Mouse (Mus musculus): Measurements from ENCODE around the gene Dnajb14. TPM values are rescaled to one million over a fixed set of nuclear protein-coding genes. Genes with fewer than 3 reads are reported as not detected.

The Dnajb14 gene
- polyA plus RNA-seq, 1 experiment from 2014 or later, result 10.0 TPM

GRCm38 (mm10) chr3:137891089-137891488, 23.6 kb downstream of the Dnajb14 start:
- DNase-seq (ENCODE audit: low spot score) (no peak), ATAC-seq (replicated peaks; ENCODE audit: low FRiP score, low TSS enrichment, low read depth) (no peak)
- peaks cover 27% of the 10 kb centered on the region for H3K36me3 ChIP-seq (ENCODE audit: control insufficient read depth, insufficient read depth, low read length)
- H3K9me3 ChIP-seq (ENCODE audit: control insufficient read depth, low read length), result no peaks in the 10 kb centered on the region
- no peak overlapping the region for H3K9ac ChIP-seq (ENCODE audit: low read length)
- WGBS, result 89% methylated on average over 3 of the region's 3 CpGs
- H3K4me3 ChIP-seq (ENCODE audit: low read depth, low read length), result no peak overlapping the region
- no peak overlapping the region for H3K4me2 ChIP-seq (ENCODE audit: low read length)
- H3K4me1 ChIP-seq (replicated peaks; ENCODE audit: control insufficient read depth, insufficient read depth, low read length), result no peaks in the 10 kb centered on the region
- H3K27me3 ChIP-seq (replicated peaks; ENCODE audit: control insufficient read depth, insufficient read depth, low read length), result no peaks in the 10 kb centered on the region
- H3K27ac ChIP-seq (ENCODE audit: low read depth), result no peak overlapping the region

- Histone ChIP-seq H3K27me3 (replicated peaks; ENCODE audit: control insufficient read depth, insufficient read depth, low read length) (no peaks in the 10 kb centered on the region), H3K36me3 (ENCODE audit: control insufficient read depth, insufficient read depth, low read length) (peaks cover 27% of the 10 kb centered on the region), H3K4me3 (ENCODE audit: low read depth, low read length) (no peak overlapping the region), H3K4me1 (replicated peaks; ENCODE audit: control insufficient read depth, insufficient read depth, low read length) (no peaks in the 10 kb centered on the region), H3K9ac (ENCODE audit: low read length) (no peak overlapping the region), H3K27ac (ENCODE audit: low read depth) (no peak overlapping the region), H3K9me3 (ENCODE audit: control insufficient read depth, low read length) (no peaks in the 10 kb centered on the region), H3K4me2 (ENCODE audit: low read length) (no peak overlapping the region)
- DNase-seq (ENCODE audit: low spot score), result no peak
- ATAC-seq (replicated peaks; ENCODE audit: low FRiP score, low TSS enrichment, low read depth), result no peak
- 88% methylated on average over 4 of the region's 4 CpGs for WGBS
Measured at GRCm38 (mm10) chr3:137892118-137892517, 24.6 kb downstream of the Dnajb14 start.

GRCm38 (mm10) chr3:137893789-137894188, 26.3 kb downstream of the Dnajb14 start:
- no peak for DNase-seq (ENCODE audit: low spot score)
- H3K36me3 ChIP-seq (ENCODE audit: control insufficient read depth, insufficient read depth, low read length), result peaks cover 33% of the 10 kb centered on the region
- no peak overlapping the region for H3K4me2 ChIP-seq (ENCODE audit: low read length)
- no peak overlapping the region for H3K9ac ChIP-seq (ENCODE audit: low read length)
- no peak overlapping the region for H3K27ac ChIP-seq (ENCODE audit: low read depth)
- H3K27me3 ChIP-seq (replicated peaks; ENCODE audit: control insufficient read depth, insufficient read depth, low read length), result no peaks in the 10 kb centered on the region
- no peaks in the 10 kb centered on the region for H3K9me3 ChIP-seq (ENCODE audit: control insufficient read depth, low read length)
- H3K4me3 ChIP-seq (ENCODE audit: low read depth, low read length), result no peak overlapping the region
- WGBS, result 89% methylated on average over 4 of the region's 4 CpGs
- H3K4me1 ChIP-seq (replicated peaks; ENCODE audit: control insufficient read depth, insufficient read depth, low read length), result no peaks in the 10 kb centered on the region
- no peak for ATAC-seq (replicated peaks; ENCODE audit: low FRiP score, low TSS enrichment, low read depth)

GRCm38 (mm10) chr3:137895196-137895595, 27.7 kb downstream of the Dnajb14 start:
- no peak overlapping the region for H3K4me2 ChIP-seq (ENCODE audit: low read length)
- no peak for ATAC-seq (replicated peaks; ENCODE audit: low FRiP score, low TSS enrichment, low read depth)
- no peaks in the 10 kb centered on the region for H3K9me3 ChIP-seq (ENCODE audit: control insufficient read depth, low read length)
- H3K27me3 ChIP-seq (replicated peaks; ENCODE audit: control insufficient read depth, insufficient read depth, low read length), result no peaks in the 10 kb centered on the region
- DNase-seq (ENCODE audit: low spot score), result no peak
- 96% methylated on average over 3 of the region's 3 CpGs for WGBS
- no peak overlapping the region for H3K4me3 ChIP-seq (ENCODE audit: low read depth, low read length)
- H3K4me1 ChIP-seq (replicated peaks; ENCODE audit: control insufficient read depth, insufficient read depth, low read length), result no peaks in the 10 kb centered on the region
- H3K36me3 ChIP-seq (ENCODE audit: control insufficient read depth, insufficient read depth, low read length), result peaks cover 31% of the 10 kb centered on the region
- H3K27ac ChIP-seq (ENCODE audit: low read depth), result no peak overlapping the region
- no peak overlapping the region for H3K9ac ChIP-seq (ENCODE audit: low read length)

- ATAC-seq (replicated peaks; ENCODE audit: low FRiP score, low TSS enrichment, low read depth) (no peak), DNase-seq (ENCODE audit: low spot score) (no peak)
- Histone ChIP-seq H3K4me1 (replicated peaks; ENCODE audit: control insufficient read depth, insufficient read depth, low read length) (no peaks in the 10 kb centered on the region), H3K27me3 (replicated peaks; ENCODE audit: control insufficient read depth, insufficient read depth, low read length) (no peaks in the 10 kb centered on the region), H3K4me3 (ENCODE audit: low read depth, low read length) (no peak overlapping the region), H3K4me2 (ENCODE audit: low read length) (no peak overlapping the region), H3K36me3 (ENCODE audit: control insufficient read depth, insufficient read depth, low read length) (peaks cover 31% of the 10 kb centered on the region), H3K9ac (ENCODE audit: low read length) (no peak overlapping the region), H3K9me3 (ENCODE audit: control insufficient read depth, low read length) (no peaks in the 10 kb centered on the region), H3K27ac (ENCODE audit: low read depth) (no peak overlapping the region)
- WGBS, result 77% methylated on average over 4 of the region's 4 CpGs
Measured at GRCm38 (mm10) chr3:137896386-137896785, 28.9 kb downstream of the Dnajb14 start.

GRCm38 (mm10) chr3:137896867-137897266, 29.4 kb downstream of the Dnajb14 start:
- H3K4me2 ChIP-seq (ENCODE audit: low read length), result no peak overlapping the region
- 94% methylated on average over 3 of the region's 3 CpGs for WGBS
- H3K27me3 ChIP-seq (replicated peaks; ENCODE audit: control insufficient read depth, insufficient read depth, low read length), result no peaks in the 10 kb centered on the region
- H3K4me3 ChIP-seq (ENCODE audit: low read depth, low read length), result no peak overlapping the region
- no peaks in the 10 kb centered on the region for H3K9me3 ChIP-seq (ENCODE audit: control insufficient read depth, low read length)
- no peak overlapping the region for H3K27ac ChIP-seq (ENCODE audit: low read depth)
- H3K36me3 ChIP-seq (ENCODE audit: control insufficient read depth, insufficient read depth, low read length), result peaks cover 29% of the 10 kb centered on the region
- H3K4me1 ChIP-seq (replicated peaks; ENCODE audit: control insufficient read depth, insufficient read depth, low read length), result no peaks in the 10 kb centered on the region
- DNase-seq (ENCODE audit: low spot score) (no peak), ATAC-seq (replicated peaks; ENCODE audit: low FRiP score, low TSS enrichment, low read depth) (no peak)
- no peak overlapping the region for H3K9ac ChIP-seq (ENCODE audit: low read length)

GRCm38 (mm10) chr3:137897685-137898084, 30.2 kb downstream of the Dnajb14 start:
- peaks cover 28% of the 10 kb centered on the region for H3K36me3 ChIP-seq (ENCODE audit: control insufficient read depth, insufficient read depth, low read length)
- WGBS, result 87% methylated on average over 5 of the region's 5 CpGs

GRCm38 (mm10) chr3:137900149-137900548, 32.7 kb downstream of the Dnajb14 start:
- Histone ChIP-seq H3K4me2 (ENCODE audit: low read length) (no peak overlapping the region), H3K9ac (ENCODE audit: low read length) (no peak overlapping the region), H3K36me3 (ENCODE audit: control insufficient read depth, insufficient read depth, low read length) (peaks cover 22% of the 10 kb centered on the region), H3K9me3 (ENCODE audit: control insufficient read depth, low read length) (no peaks in the 10 kb centered on the region), H3K27me3 (replicated peaks; ENCODE audit: control insufficient read depth, insufficient read depth, low read length) (no peaks in the 10 kb centered on the region), H3K4me1 (replicated peaks; ENCODE audit: control insufficient read depth, insufficient read depth, low read length) (no peaks in the 10 kb centered on the region), H3K27ac (ENCODE audit: low read depth) (no peak overlapping the region), H3K4me3 (ENCODE audit: low read depth, low read length) (no peak overlapping the region)
- no peak for DNase-seq (ENCODE audit: low spot score)
- no peak for ATAC-seq (replicated peaks; ENCODE audit: low FRiP score, low TSS enrichment, low read depth)
- 87% methylated on average over 10 of the region's 10 CpGs for WGBS

More at GRCm38 (mm10) chr3:137897685-137898084, 30.2 kb downstream of the Dnajb14 start:
- H3K9ac ChIP-seq (ENCODE audit: low read length), result no peak overlapping the region
- no peak for ATAC-seq (replicated peaks; ENCODE audit: low FRiP score, low TSS enrichment, low read depth)
- H3K27me3 ChIP-seq (replicated peaks; ENCODE audit: control insufficient read depth, insufficient read depth, low read length), result no peaks in the 10 kb centered on the region
- no peak for DNase-seq (ENCODE audit: low spot score)
- no peak overlapping the region for H3K4me2 ChIP-seq (ENCODE audit: low read length)
- H3K4me3 ChIP-seq (ENCODE audit: low read depth, low read length), result no peak overlapping the region
- H3K4me1 ChIP-seq (replicated peaks; ENCODE audit: control insufficient read depth, insufficient read depth, low read length), result no peaks in the 10 kb centered on the region
- no peak overlapping the region for H3K27ac ChIP-seq (ENCODE audit: low read depth)
- H3K9me3 ChIP-seq (ENCODE audit: control insufficient read depth, low read length), result no peaks in the 10 kb centered on the region

GRCm38 (mm10) chr3:137913093-137913492, 45.6 kb downstream of the Dnajb14 start:
- 56% methylated on average over 2 of the region's 2 CpGs for WGBS
- 0 out of 2 replicates have a peak, but pooled peaks cover 3% of the 10 kb centered on the region for H3K36me3 ChIP-seq (ENCODE audit: control insufficient read depth, insufficient read depth, low read length)
- no peak overlapping the region for H3K4me2 ChIP-seq (ENCODE audit: low read length)
- H3K9ac ChIP-seq (ENCODE audit: low read length), result no peak overlapping the region
- ATAC-seq (replicated peaks; ENCODE audit: low FRiP score, low TSS enrichment, low read depth) (no peak), DNase-seq (ENCODE audit: low spot score) (peak; percentile 15)
- no peaks in the 10 kb centered on the region for H3K9me3 ChIP-seq (ENCODE audit: control insufficient read depth, low read length)
- H3K27ac ChIP-seq (ENCODE audit: low read depth), result no peak overlapping the region
- peaks cover 6% of the 10 kb centered on the region for H3K4me1 ChIP-seq (replicated peaks; ENCODE audit: control insufficient read depth, insufficient read depth, low read length)
- no peaks in the 10 kb centered on the region for H3K27me3 ChIP-seq (replicated peaks; ENCODE audit: control insufficient read depth, insufficient read depth, low read length)
- no peak overlapping the region for H3K4me3 ChIP-seq (ENCODE audit: low read depth, low read length)
